Mouse (Mus musculus) liver, postnatal 0 days (tissue): ENCODE results near the gene Ppfia4.

Experiments
- CTCF ChIP-seq: sonication (generic); IDR thresholded peaks from 2 replicates; pipeline ENCODE4 v1.5.1; 2016; ENCODE audit warnings: antibody characterized with exemption, low read depth
- EP300 ChIP-seq: IDR thresholded peaks from 2 replicates; pipeline ENCODE4 v1.6.1; 2016; ENCODE audit warnings: antibody characterized with exemption, low read depth, mild to moderate bottlenecking

- TF ChIP-seq CTCF (no peak), EP300 (no peak)
These were observed 813 bp upstream of the Ppfia4 start for GRCm38 (mm10) chr1:134333371-134334110.
